Mouse (Mus musculus) E14TG2a.4 (cell line): ENCODE measurements around the gene Igf1r.

Source experiments
- H3K27me3 ChIP-seq: 2 replicates; pipeline ENCODE4 v1.6.1; 2014; ENCODE audit warnings: low read length, control low read depth; ENCODE audit not compliant: insufficient read depth
- H3K36me3 ChIP-seq: 2 replicates; pipeline ENCODE4 v1.6.1; 2014; ENCODE audit warnings: low read length, control low read depth; ENCODE audit not compliant: insufficient read depth
- H3K4me1 ChIP-seq: replicated peaks from 2 replicates; pipeline ENCODE4 v1.6.1; 2014; ENCODE audit warnings: low read depth, low read length, control low read depth
- H3K4me3 ChIP-seq: replicated peaks from 2 replicates; pipeline ENCODE4 v1.5.1; 2014; ENCODE audit warnings: mild to moderate bottlenecking, low read length
- H3K9me3 ChIP-seq: 2 replicates; pipeline ENCODE4 v1.6.1; 2014; ENCODE audit warnings: low read length, control low read depth
- CTCF ChIP-seq: conservative IDR thresholded peaks from 2 replicates; pipeline ENCODE4 v1.5.1; 2014; ENCODE audit warnings: low read length
- NANOG ChIP-seq: IDR thresholded peaks from 2 replicates; pipeline ENCODE4 v1.6.1; 2014; ENCODE audit warnings: borderline replicate concordance, low read length, mixed read lengths
- POU5F1 ChIP-seq: IDR thresholded peaks from 2 replicates; pipeline ENCODE4 v1.6.1; 2014; ENCODE audit warnings: low read length, borderline replicate concordance

Igf1r gene

DNA sequence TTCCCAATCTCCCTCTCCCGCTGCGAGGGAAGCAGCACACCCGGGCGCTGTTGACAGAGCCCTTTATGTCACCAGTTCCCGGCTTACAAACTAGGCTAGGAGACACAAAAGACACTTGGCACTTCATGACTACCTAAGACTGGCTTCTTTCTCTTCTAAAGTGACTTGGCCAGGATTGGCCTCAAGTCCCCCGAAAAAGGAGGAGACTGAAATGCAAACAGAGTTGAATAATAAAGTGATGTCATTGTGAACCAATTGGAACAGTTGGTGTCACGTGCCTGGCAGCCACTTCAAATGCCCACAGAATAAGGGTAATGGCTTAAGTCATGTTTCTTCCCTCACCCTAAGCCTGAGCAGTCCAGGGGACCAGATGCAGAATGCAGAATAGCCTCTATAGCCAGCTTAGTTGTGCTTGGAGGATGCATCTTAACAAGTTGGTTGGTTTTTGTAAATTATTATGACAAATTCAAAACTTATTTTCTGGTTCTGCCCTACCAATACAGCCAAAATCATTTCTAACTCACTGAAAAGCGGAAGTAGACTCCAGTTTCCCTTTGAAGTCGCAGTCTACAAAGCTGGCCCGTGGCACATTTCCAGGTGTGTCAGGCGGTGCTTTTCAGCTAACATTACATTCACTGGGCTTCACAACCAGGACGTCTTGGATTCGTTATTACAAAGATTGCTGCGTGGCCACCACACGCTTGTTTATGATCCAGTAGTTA is 150.0 kb downstream of the Igf1r start:
- Histone ChIP-seq H3K9me3 (no peaks in the 10 kb centered on the region), H3K36me3 (no peaks in the 10 kb centered on the region), H3K27me3 (no peaks in the 10 kb centered on the region), H3K4me3 (no peak overlapping the region), H3K4me1 (no peaks in the 10 kb centered on the region)
- TF ChIP-seq CTCF (no peak), NANOG (no peak), POU5F1 (no peak)

- TF ChIP-seq CTCF, result no peak
- Histone ChIP-seq H3K27me3 (no peaks in the 10 kb centered on the region), H3K9me3 (no peaks in the 10 kb centered on the region), H3K36me3 (no peaks in the 10 kb centered on the region), H3K4me3 (no peak overlapping the region), H3K4me1 (no peaks in the 10 kb centered on the region)
Measured at GRCm38 (mm10) chr7:68103178-68103530, 150.5 kb downstream of the Igf1r start.

DNA sequence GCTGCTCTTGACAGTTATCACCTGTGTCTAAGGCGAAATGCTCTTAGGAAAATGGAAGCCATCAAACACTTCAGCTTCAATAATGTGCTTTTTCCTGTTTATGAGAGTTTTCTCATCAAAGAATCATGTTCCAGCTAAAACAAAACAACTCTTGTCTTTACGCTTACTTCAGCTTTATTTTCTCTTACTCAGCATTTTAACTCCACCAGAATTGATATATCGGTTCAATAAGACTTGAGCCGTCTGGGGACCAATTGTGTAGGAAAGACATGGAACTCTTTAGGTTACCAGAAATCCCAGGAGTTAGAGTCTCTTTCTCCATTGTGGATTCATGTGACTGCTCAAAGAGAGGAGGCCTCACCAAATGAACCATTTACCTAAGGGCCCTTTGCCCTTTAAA is 158.9 kb downstream of the Igf1r start:
- no peaks in the 10 kb centered on the region for H3K9me3 ChIP-seq
- H3K36me3 ChIP-seq, result no peaks in the 10 kb centered on the region
- no peak overlapping the region for H3K4me3 ChIP-seq
- 0 out of 2 replicates have a peak, but pooled peaks cover 3% of the 10 kb centered on the region for H3K4me1 ChIP-seq
- TF ChIP-seq CTCF (no peak), NANOG (no peak), POU5F1 (no peak)
- H3K27me3 ChIP-seq, result no peaks in the 10 kb centered on the region

GRCm38 (mm10) chr7:68112582-68112981 is 160.0 kb downstream of the Igf1r start:
- H3K4me3 ChIP-seq, result no peak overlapping the region
- H3K4me1 ChIP-seq, result peaks cover 8% of the 10 kb centered on the region
- H3K36me3 ChIP-seq, result no peaks in the 10 kb centered on the region
- H3K27me3 ChIP-seq, result no peaks in the 10 kb centered on the region
- H3K9me3 ChIP-seq, result no peaks in the 10 kb centered on the region
- TF ChIP-seq NANOG (no peak), CTCF (no peak), POU5F1 (no peak)

DNA sequence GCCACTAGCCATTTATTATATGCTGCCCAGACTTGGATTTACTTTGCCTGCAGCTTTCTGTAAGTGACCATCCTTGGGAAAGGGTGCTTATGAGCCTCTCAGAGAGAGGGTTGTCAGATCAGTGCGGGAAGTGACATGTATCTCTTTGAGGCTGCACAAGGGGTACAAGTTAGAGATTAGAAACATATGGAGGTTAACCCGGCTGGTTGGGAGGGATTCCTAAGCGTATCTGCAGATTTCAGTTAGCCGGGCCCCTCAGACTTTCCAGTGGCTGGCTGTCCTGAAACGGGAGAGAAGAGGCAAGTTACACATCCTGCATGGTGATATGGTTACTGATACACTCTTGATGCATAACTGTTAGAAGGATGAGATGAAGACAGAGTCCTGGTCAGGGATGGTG is 161.7 kb downstream of the Igf1r start:
- peaks cover 11% of the 10 kb centered on the region for H3K4me1 ChIP-seq
- no peaks in the 10 kb centered on the region for H3K9me3 ChIP-seq
- H3K27me3 ChIP-seq, result no peaks in the 10 kb centered on the region
- no peak for TF ChIP-seq POU5F1
- TF ChIP-seq NANOG, result no peak
- TF ChIP-seq CTCF, result no peak
- H3K36me3 ChIP-seq, result no peaks in the 10 kb centered on the region
- H3K4me3 ChIP-seq, result no peak overlapping the region

GRCm38 (mm10) chr7:68114983-68115715 is 162.5 kb downstream of the Igf1r start:
- H3K9me3 ChIP-seq, result no peaks in the 10 kb centered on the region
- no peak overlapping the region for H3K4me3 ChIP-seq
- no peaks in the 10 kb centered on the region for H3K27me3 ChIP-seq
- TF ChIP-seq CTCF, result no peak
- H3K4me1 ChIP-seq, result peaks cover 11% of the 10 kb centered on the region
- no peaks in the 10 kb centered on the region for H3K36me3 ChIP-seq

- Histone ChIP-seq H3K9me3 (no peaks in the 10 kb centered on the region), H3K27me3 (no peaks in the 10 kb centered on the region), H3K36me3 (no peaks in the 10 kb centered on the region), H3K4me3 (no peak overlapping the region), H3K4me1 (peaks cover 11% of the 10 kb centered on the region)
- TF ChIP-seq POU5F1 (no peak), NANOG (no peak), CTCF (no peak)
Measured at GRCm38 (mm10) chr7:68117567-68117966, 164.9 kb downstream of the Igf1r start.

GRCm38 (mm10) chr7:68117981-68118380 is 165.4 kb downstream of the Igf1r start:
- Histone ChIP-seq H3K9me3 (no peaks in the 10 kb centered on the region), H3K27me3 (no peaks in the 10 kb centered on the region), H3K4me1 (peaks cover 11% of the 10 kb centered on the region), H3K36me3 (no peaks in the 10 kb centered on the region), H3K4me3 (no peak overlapping the region)
- TF ChIP-seq CTCF, result no peak
- TF ChIP-seq NANOG, result no peak
- no peak for TF ChIP-seq POU5F1

DNA sequence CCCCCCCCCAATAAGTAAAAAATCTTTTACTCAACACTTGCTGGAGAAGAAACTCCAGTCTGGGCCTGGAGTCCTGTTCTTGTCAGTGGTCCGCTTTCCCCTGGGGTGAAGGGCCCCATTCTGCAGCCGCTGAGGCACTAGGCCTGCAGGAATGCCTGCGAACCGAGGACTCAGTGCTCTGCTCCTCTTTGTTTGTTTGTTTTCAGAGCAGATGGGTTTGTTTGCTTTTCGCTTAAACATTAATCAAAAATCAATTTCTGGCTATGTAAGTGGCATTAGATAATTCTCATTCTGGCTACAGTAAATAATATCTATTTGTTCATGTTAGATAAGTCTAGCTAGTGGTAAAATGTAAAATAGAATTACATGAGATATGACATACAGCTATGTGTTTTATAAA is 167.0 kb downstream of the Igf1r start:
- H3K9me3 ChIP-seq, result no peaks in the 10 kb centered on the region
- no peaks in the 10 kb centered on the region for H3K27me3 ChIP-seq
- H3K36me3 ChIP-seq, result no peaks in the 10 kb centered on the region
- peaks cover 11% of the 10 kb centered on the region for H3K4me1 ChIP-seq
- no peak for TF ChIP-seq CTCF
- TF ChIP-seq NANOG, result no peak
- no peak for TF ChIP-seq POU5F1
- H3K4me3 ChIP-seq, result no peak overlapping the region
